Mouse (Mus musculus): ENCODE data around the gene Calhm5.

Gene Calhm5

DNA sequence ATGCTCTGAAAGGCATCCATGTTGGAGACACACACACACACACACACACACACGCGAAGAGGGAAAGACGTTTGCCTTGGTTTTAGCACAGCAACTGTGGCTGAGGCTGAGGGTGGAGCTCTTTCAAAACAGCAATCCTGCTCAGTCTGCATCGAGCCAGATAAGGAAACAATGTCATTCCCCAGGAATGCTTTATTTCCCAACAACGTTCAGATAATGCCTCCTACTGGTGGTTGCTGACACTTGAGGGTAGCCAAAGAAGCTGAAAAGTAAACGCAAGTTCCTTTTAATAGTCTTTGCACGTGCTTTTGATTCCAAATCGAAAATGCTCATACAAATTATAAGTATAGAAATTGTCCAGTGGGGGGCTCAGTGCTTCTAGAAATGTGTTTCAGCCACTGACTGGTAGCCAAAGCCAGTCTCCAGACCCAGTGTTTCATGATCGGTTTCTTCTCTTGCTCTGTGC is at the start of gene Calhm5:
Calhm5 (minus strand) TSS at position 102 of the 466 bp plus-strand sequence.
- peak; percentile 59 for DNase-seq (ENCODE audit: low read depth)

DNA sequence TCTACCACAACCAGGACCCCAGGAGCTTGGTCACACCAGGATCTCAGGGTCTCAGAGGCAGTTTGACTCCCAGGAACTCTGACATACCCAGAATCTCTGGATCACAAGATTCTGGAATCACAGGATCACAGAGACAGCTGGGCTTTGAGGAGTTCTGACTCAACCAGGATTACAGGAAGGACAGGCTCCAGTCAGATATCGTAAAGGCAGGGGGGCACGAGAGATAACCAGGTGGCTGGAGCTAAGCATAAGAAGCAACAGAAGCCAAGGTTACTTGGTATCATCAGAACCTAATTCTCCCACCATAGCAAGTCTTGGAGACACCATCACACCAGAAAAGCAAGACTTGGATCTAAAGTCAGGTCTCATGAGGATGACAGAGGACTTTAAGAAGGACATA is 45.4 kb upstream of the Calhm5 start:
- DNase-seq (ENCODE audit: low read depth) = no peak

DNA sequence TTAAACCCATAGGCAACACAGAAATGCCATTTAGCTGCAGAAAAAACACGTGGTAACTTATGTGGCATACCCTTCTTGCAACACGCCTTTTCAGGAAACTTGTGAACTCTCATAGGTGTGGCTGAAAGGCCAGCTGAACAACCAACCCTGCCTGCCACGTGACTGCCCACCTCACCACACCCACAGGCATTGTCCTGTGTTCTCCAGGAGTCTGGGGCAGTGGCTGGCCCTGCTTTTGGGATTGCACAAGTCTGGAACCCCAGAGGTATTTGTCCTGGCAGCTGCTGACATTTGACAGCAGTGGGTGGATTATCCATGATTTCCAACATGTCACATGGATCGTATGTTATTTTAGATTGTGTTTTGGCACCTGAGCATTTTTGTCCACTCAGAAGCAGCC is 43.4 kb upstream of the Calhm5 start:
- no peak for DNase-seq (ENCODE audit: low read depth)

DNA sequence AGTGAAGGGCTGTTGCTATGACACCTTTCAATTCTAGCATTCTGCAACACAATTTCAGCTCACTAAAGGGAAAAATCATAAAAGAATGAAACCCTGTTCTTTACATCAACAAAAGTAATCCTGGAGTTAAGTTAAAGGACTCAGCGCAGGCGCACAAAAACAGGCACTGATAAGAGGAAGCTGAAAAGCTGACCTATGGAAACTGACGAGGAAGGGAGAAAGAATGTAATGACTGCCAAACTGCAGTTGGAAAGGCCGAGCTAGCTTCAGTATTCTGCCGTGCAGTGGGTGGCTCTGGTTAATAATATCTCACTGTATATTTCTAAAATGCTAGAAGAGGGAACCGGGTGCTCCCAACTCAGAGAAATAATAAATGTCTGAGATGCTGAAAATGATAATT is 41.7 kb upstream of the Calhm5 start:
- DNase-seq (ENCODE audit: low read depth) = no peak

DNA sequence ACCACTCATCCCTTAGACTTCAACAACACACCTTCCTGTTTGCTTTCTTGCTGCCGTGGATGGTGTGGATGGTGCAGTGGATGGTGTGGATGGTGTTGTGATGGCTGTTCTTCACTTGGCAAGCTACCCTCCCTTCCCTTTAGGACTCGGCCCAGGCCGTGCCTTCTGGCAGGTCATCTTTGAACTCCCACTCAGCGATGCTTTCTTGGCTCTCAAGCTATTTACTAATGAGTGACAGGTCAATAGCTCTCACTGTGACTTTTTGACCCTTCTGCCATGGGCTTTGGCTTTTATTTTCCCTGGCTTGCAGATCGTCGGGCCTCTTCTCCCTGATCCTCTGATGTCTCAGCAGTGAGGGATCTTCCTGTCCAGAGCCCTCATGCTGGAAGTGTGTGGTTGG is 40.1 kb upstream of the Calhm5 start:
- DNase-seq (ENCODE audit: low read depth) = no peak

DNA sequence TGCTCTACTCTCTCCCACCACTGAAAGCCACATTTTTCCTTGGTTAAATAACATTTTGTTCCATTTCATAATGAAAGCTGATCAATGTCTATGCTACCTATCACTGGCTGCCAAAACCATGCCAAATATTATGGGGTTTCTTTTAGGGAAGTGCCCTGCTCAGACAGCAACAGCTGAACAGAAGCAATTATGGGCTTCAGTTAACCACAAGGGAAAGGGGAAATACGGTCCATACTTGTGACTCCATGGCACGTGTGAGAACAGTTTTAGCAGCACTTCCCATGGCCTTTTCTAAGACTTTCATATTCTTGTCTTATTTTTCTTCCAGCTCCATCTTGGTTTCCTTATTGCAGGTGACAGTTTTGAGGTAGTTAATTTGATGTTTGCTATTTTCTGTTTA is 35.0 kb upstream of the Calhm5 start:
- no peak for DNase-seq (ENCODE audit: low read depth)

DNA sequence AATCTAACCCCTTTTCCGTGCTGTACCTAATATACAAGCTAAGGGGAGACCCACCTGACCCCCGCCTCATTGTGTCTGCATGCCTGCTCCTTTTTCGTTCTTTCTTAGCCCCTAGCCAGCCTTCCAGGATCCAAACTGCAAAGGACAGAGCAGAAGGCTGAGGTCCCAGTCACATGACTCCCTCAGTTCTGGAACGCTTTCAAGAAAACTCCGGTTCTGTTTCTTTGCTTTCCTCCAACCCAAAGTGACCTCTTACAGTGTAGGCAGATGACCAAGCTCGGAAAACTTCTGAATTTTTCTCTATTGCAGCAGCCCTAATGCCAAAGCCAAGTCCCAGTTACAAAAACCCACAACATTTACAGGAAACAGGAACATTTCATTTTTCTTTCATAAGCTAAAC is 32.1 kb upstream of the Calhm5 start:
- DNase-seq (ENCODE audit: low read depth) = peak; percentile 24

DNA sequence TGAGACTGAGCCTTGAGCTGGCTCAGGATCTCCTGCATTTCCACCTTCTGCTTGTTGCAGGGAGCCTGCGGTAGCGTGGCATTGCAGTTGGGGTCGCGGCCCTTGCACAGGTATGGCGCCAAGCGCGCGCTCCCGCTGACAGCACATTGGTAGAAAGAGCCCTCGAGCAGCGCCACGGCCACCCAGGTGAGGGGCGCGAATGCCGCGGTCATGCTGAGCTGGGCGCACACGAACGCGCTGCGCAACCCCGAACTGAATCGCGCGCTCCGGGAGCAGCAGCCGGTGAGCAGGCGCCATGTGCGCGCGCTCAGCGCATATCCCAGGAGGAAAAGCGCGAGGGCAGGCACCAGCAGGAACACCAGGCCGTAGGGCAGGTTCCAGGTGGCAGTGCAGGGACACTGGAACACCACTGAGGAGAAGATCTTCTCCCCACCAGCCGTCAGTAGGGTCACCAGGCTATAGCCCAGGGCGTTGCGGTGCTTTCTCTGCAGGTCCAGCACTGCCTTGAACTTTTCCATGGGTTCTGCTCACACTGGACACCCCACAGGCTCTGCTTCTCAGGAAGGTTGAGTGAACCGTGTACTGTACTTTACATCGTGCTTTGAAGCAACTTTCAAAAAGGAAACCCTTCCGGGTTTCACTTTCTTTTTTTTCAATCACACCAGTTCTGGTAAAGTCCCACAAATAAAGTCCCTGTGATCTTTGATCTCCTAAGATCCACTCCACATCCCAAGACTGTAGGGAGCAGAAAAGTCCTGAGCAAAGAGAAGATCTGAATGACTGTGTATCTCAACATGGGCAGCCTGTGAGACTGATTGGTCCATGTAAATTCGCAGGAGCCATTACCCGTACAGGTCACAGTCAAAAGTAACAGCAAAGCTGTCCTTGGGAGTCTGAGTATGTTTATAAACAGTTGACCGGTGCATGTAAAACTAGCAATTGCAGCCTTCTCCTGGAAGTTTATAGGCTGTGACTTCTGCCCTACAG is 31.4 kb upstream of the Calhm5 start, which contains the start of gene Calhm6:
Calhm6 (minus strand) TSS at position 593 of the 987 bp plus-strand sequence.
- peak; percentile 68 for DNase-seq (ENCODE audit: low read depth)

DNA sequence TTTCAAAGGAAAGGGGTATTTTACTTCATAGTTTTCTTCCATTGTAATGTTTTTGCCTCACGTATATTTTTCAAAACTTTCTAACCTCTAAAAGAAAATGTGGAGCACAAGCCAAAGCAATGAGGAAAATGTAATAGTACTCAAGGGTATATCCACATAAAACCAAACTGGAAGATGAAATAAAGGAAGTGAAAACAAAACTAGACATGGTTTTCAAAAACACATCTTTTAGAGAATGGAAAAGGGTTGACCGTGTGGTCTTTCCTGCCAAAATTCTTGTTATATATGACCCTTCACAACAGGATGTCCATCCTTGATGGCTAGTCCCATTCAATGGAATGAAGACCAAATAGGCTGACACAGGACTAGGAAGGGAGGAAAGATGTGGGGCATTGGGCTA is 22.1 kb upstream of the Calhm5 start:
- DNase-seq (ENCODE audit: low read depth) = no peak

DNA sequence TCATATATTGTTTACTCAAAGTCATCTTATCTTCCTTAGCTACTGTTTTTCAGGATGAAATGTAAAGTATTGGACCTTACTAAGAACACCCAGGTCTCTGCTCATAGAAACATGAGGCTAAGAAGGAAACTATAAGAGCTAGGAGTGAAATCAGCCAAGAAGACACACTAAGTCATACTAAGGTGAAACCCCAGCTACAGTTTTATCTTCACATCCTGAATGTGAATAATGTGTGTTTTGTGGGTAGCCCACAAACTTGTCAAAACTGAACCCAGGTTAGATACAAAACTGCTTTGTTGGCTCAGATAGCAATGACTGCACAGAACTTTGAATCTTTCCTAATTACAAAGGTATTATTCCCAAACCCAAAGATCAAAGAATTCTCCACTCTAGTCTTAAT is 21.5 kb upstream of the Calhm5 start:
- peak; percentile 36 for DNase-seq (ENCODE audit: low read depth)

DNA sequence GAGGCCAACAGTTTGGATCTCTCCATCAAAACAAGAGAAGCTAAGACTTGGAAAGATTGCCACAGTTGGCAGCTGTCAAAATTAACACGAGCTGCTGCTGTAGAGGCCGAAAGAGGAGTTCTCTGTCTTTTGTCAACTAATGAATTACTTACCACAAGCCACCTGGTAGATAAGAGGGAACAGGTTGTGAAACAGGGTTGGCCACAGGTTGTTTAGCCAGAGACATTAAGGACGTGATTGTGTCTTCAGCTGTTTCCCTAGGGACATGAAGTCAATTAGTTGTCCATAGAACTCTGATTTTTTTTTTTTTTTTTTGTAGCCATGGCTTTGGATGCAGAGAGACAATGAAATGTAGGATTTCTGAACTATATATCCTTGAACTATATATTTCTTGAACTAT is 20.8 kb upstream of the Calhm5 start:
- no peak for DNase-seq (ENCODE audit: low read depth)

DNA sequence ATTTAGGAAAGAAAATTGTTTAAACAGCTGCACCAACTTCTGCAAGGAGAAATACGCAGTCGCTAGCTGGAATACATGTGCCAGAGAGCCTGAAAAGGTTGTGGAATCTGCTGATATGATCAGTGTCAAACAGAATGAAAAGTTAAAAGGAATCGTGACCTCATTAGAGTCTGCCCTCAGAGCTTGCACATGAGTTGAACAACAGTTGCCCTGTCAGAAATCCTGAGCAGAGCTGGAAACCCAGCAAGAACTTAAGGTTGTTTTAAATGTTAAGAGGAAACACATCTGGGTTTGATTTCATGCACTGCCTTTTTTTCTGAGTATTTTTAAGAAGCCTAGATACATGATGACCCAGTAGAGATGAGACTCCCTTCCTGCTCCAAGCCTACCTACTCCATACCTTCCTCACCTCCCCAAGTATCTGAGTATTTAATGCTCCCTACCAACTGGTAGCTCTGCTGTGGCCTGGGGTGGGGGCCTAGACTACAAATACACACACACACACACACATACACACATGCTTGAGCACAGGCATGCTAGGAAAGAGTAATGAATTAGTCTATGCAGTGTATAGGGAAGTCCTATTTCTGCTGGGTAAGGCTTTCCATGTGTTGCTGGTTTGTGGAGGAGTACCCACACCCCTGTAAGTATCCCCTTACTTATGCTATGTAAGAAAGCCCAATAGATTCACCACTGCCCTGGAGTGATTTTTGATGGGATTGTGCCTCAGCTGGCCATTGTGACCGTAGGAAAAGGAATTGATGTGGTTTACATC is 15.8 kb upstream of the Calhm5 start:
- DNase-seq (ENCODE audit: low read depth) = peak; percentile 28

DNA sequence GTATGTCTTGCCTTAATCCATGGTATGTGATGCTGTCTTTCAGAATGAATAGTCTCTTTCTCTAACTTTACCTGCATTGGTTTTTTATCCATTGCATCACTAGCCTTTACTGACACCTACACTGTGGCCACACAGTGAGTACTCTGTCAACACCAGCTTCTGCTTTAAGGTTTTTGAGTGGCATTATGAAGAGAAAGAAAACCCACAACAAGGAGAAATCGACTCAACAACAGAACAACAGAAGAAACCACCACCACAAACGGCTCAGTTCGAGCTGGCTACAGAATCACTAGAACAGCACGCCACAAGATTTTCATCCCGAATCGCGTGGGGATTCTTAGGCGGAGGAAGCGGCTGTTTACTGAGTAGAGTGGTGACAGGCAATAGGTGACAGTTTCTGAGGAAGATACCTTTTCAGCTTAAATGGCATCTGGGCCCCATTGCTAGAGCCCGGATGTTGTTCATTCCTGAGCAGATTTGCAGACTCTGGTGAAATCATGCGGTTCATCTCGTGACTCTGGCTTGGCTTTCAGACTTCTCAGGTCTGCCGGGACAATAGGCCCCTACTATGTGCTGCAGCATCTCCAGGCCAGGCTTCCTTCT is 14.6 kb upstream of the Calhm5 start:
- peak; percentile 83 for DNase-seq (ENCODE audit: low read depth)

DNA sequence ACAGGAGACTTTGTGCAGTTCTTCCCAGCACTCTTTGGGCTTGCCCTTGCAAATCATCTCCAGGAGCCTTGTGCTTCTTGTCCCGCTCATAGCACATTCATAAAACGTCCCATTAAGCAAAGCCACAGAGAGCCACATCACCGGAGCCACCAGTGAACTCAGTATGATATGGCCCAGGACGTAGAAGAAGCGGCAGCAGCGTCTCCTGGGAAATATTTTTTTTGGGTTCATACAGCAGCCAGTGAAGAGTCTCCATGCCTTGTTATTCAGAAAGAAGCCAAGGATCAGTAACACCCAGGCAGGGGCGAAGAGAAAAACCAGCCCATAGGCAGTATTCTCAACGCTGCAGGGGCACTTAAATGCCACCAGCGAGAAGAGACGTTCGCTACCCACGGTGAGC is 355 bp downstream of the Calhm5 start:
- no peak for DNase-seq (ENCODE audit: low read depth)

DNA sequence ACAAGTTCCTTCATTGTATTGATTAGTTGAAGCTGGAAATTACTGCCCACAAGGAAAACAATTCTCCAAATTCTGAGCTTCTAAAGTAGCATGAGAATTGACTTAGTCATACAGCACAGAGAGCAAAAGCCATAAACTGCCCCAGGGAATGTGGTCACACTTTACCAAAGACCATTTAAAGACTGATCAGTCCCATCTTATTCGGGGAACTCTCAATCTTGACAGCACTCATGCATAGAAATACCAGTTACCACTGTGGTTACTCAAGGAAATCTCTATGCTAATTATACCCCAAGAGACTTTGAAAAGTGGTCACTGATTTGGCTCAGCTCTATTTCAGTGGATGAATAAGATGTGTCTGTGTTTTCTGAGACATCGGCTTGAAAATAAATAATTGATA is 1.2 kb downstream of the Calhm5 start:
- DNase-seq (ENCODE audit: low read depth) = no peak

DNA sequence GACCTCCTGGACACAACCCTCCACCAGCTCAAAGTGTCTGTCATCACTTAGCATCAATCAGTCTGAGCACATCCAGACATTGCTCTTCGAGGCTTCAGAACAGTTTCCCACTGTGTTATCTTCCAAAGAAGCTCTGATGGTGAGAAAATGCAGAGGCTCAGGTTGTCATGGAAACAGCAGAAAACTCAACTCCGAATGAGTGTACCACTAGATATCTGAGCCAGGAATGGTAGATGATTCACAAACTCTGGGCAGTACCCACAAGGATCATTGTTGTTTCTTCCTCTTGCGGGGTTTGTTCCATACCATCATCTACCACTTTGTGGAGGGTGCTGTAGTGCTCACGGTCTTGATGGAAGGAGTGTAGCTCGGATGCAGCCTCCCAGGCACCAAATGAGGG is 4.4 kb downstream of the Calhm5 start:
- DNase-seq (ENCODE audit: low read depth) = no peak

DNA sequence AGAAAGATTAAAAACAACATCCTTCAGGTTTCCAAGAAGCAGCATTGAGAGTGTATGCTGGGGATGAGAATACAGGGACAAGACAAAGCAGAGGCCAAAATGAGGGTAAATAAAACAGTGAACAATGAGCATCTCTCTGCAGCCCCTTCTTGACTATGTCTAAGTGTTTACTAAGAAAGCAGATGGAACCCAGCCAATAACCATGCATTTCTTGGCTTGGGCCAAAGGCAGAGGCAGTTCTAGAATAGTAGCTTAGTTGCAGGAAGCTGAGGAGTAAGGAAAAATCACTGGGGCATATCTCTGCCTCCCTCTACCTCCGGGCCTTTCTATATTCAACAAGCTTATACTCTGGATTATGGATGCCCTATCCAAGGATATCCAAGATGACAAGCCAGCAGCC is 5.8 kb downstream of the Calhm5 start:
- DNase-seq (ENCODE audit: low read depth) = no peak

DNA sequence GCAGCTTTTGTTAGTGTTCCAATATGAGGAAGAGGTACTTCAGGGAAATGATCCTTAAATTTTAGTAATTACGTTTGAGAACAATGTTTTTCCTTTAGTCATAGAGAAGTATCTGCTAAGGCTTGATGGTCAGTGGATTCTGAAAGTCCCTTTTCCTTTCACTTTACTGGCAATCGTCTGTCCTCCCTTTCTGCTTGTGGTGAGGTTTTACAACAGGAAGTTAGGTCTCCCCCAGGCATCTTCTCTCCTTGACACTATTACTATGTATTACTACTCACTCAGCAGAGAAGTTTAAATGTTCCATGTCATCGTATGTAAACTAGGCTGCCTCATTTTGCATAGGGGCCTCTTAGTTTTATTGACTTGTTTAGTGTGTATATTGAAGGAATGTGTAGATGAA is 6.8 kb downstream of the Calhm5 start:
- no peak for DNase-seq (ENCODE audit: low read depth)

DNA sequence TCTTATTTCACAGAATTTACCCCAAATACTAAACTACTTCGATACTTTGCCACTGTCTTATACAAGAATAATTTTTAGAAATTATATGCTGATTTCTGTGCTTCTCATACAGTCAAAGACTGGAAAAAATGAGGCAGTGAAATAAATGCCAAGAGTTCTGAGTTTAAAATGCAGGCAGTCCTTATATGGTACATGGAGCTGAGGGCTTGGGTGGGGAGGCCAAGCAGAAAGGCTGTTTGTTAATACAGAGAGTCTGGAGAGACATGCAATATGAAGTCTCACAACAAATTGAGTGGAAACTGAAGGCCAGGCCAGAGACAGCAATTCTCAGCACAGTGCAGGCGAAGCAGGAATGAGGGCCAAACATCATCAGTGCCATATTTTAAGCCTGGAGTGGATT is 7.8 kb downstream of the Calhm5 start:
- no peak for DNase-seq (ENCODE audit: low read depth)

DNA sequence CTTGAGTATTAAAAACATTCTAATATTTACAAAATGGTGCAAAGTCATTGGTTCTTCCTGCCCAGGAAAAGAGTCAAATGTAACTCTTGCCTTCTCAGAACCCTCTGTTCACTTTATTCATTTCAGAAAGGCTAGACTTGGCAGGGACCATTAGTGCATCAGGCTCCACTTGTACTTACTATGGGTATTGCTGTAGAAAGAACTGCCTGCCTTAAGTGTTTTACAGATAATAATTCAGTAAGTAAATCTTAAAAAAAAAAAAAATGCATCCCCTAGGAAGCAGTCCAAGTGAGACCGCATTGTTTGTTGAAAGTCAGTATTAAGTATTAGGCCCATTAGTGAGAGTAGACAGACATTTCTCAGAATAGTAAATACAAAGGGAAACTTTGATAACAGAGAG is 9.8 kb downstream of the Calhm5 start:
- DNase-seq (ENCODE audit: low read depth) = no peak

DNA sequence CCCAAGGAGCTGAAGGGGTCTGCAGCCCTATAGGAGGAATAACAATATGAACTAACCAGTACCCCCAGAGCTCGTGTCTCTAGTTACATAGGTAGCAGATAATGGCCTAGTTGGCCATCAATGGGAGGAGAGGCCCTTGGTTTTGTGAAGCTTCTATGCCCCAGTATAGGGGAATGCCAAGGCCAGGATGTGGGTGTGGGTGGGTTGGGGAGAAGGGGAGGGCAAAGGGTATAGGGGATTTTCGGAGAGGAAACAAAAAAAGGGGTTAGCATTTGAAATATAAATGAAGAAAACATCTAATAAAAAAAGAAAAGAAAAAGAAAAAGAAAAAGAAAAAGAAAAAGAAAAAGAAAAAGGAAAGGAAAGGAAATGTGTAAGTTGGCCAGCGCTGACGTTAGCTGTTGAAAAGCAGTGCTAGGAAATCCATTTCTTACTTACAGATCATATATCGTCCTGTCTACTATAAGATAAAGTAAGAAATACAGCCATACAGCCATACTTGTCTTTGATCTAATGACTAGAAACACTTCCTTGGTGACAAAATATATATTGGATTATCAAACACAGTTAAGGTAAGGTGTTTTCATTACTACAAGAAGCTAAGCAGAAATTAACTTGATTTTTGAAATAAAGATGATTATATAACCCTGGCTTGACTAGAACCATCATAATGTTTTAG is 21.7 kb downstream of the Calhm5 start:
- DNase-seq (ENCODE audit: low read depth) = no peak

DNA sequence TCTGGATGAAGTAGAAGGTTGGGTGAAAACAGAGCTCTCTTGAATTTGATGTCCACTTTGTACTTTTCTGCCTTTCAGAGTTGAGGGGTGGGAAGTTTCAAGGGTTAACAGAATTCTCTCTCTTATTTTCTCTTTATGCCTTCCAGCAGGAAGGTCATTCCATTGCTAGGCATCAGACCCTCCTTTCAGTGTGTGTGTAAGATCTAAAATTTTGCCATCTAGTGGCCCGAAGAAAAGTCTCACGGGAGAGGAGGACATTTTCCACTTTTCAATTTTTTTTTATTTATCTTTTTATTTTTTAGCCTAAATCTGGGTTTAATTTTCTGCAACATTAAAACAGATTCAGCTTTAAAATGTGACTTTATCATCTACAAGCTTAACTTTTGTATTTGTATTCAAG is 24.7 kb downstream of the Calhm5 start:
- no peak for DNase-seq (ENCODE audit: low read depth)
